Mouse (Mus musculus) kidney, postnatal 0 days (tissue): ENCODE results near the gene Il6ra. TPM values are rescaled to one million over a fixed set of nuclear protein-coding genes. Genes with fewer than 3 reads are reported as not detected.
A peak's percentile ranks its signal among the peaks of the same experiment; 100 is the strongest.

Source experiments
- ATAC-seq: fragments of 200-750 bp; cut with Nextera tagmentation; replicated peaks from 2 replicates; pipeline ENCODE4 v1.8.0; 2017; ENCODE audit warnings: low read depth, moderate number of reproducible peaks, moderate TSS enrichment, moderate library complexity; ENCODE audit not compliant: low FRiP score
- DNase-seq: peaks from one replicate; pipeline ENCODE4 v3.0.0-alpha.2; 2016; ENCODE audit warnings: low spot score
- H3K27ac ChIP-seq: fragments of 300-500 bp; sonication (generic); 2 replicates; pipeline ENCODE4 v1.5.1; 2014; ENCODE audit warnings: mild to moderate bottlenecking
- H3K27me3 ChIP-seq: fragments of 300-500 bp; sonication (generic); 2 replicates; pipeline ENCODE4 v1.6.1; 2014; ENCODE audit warnings: low read length, mixed read lengths; ENCODE audit not compliant: insufficient read depth
- H3K36me3 ChIP-seq: fragments of 300-500 bp; sonication (generic); 2 replicates; pipeline ENCODE4 v1.6.1; 2014; ENCODE audit warnings: low read length, mixed read lengths; ENCODE audit not compliant: insufficient read depth
- H3K4me1 ChIP-seq: fragments of 300-500 bp; sonication (generic); replicated peaks from 2 replicates; pipeline ENCODE4 v1.6.1; 2014; ENCODE audit warnings: antibody characterized with exemption, low read length, mixed read lengths; ENCODE audit not compliant: insufficient read depth
- H3K4me2 ChIP-seq: fragments of 300-500 bp; sonication (generic); 2 replicates; pipeline ENCODE4 v1.6.1; 2014; ENCODE audit warnings: mild to moderate bottlenecking, low read length, moderate library complexity, mixed read lengths
- H3K4me3 ChIP-seq: fragments of 300-500 bp; sonication (generic); replicated peaks from 2 replicates; pipeline ENCODE4 v1.5.1; 2014; ENCODE audit warnings: low read depth, low read length
- H3K9ac ChIP-seq: fragments of 300-500 bp; sonication (generic); 2 replicates; pipeline ENCODE4 v1.6.1; 2014; ENCODE audit warnings: low read depth, low read length
- H3K9me3 ChIP-seq: fragments of 300-500 bp; sonication (generic); replicated peaks from 2 replicates; pipeline ENCODE4 v1.6.1; 2016; ENCODE audit warnings: low read length, inconsistent platforms, mixed read lengths
- CTCF ChIP-seq: IDR thresholded peaks from 2 replicates; pipeline ENCODE4 v1.5.1; 2016; ENCODE audit warnings: antibody characterized with exemption, low read depth, mild to moderate bottlenecking, moderate library complexity
- WGBS: fragments of 180-500 bp; shearing (Covaris S2); extraction: QIAGEN DNeasy Blood & Tissue Kit; methylation state at CpG from one replicate; pipeline ENCODE4 v1.1.7; 2014; 5-methylcytosine and 5-hydroxymethylcytosine counted together
- polyA plus RNA-seq: library from polyadenylated mRNA; unstranded; fragments of >200 nt; fragmentation: Nextera tagmentation; extraction: Ambion mirVana; gene quantifications from 2 replicates; pipeline ENCODE4 v1.2.1, GENCODE M21; 2015

Gene Il6ra
- polyA plus RNA-seq, 1 experiment from 2014 or later: 1.7 TPM

DNA sequence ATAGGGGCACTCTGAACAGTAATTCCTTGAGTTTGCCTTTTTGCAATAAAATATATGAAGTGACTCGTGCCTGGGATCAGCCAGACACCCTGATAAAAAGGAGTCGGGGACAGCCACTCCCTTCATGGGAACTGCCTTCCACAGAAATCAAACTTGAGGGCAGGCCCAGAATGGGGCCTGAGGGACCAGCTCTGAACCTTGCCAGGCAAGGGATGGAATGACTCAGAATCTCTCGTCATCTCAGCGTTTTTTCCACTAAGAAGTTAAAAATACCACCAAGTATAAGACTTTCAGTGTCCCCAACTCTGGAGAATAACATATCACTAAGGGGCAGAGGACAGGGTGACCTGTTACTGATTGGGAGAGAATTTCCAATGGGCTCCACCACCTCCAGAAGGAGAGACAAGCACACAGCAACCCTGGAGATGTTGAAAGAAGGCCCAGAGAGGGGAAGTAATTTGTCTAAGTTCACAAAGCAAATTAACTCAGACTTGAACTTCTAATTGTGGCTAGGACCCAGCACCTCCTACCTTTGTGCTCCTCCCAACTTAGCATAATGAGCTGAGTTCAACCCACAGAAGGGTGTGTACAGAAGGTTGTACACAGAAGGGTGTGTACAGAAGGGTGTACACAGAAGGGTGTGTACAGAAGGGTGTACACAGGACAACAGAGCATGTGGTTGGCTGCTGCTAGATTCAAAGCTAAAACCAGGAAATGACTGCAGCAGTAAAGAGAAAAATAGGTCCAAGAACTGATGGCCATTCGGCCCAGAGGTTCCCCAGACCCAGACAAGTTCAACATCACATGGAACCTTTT, 32.8 kb downstream of the Il6ra start:
- no peaks in the 10 kb centered on the region for H3K4me1 ChIP-seq
- WGBS: 63% methylated on average over 5 of the region's 5 CpGs
- TF ChIP-seq CTCF: no peak
- H3K27ac ChIP-seq: no peak overlapping the region
- H3K9me3 ChIP-seq: no peaks in the 10 kb centered on the region
- H3K4me2 ChIP-seq: no peak overlapping the region
- no peak overlapping the region for H3K9ac ChIP-seq
- no peaks in the 10 kb centered on the region for H3K36me3 ChIP-seq
- ATAC-seq (no peak), DNase-seq (no peak)
- H3K27me3 ChIP-seq: no peaks in the 10 kb centered on the region
- no peak overlapping the region for H3K4me3 ChIP-seq

GRCm38 (mm10) chr3:89879326-89879725, 33.7 kb downstream of the Il6ra start:
- Histone ChIP-seq H3K27ac (no peak overlapping the region), H3K4me3 (no peak overlapping the region), H3K36me3 (no peaks in the 10 kb centered on the region), H3K27me3 (no peaks in the 10 kb centered on the region), H3K4me1 (no peaks in the 10 kb centered on the region), H3K9ac (no peak overlapping the region), H3K4me2 (no peak overlapping the region), H3K9me3 (no peaks in the 10 kb centered on the region)
- DNase-seq (no peak), ATAC-seq (no peak)
- 55% methylated on average over 3 of the region's 3 CpGs for WGBS
- no peak; the same call in 1 of the 2 replicates for TF ChIP-seq CTCF

GRCm38 (mm10) chr3:89878456-89878855, 34.5 kb downstream of the Il6ra start:
- Histone ChIP-seq H3K36me3 (no peaks in the 10 kb centered on the region), H3K4me3 (no peak overlapping the region), H3K27ac (no peak overlapping the region), H3K9ac (no peak overlapping the region), H3K27me3 (no peaks in the 10 kb centered on the region), H3K9me3 (no peaks in the 10 kb centered on the region), H3K4me2 (no peak overlapping the region), H3K4me1 (no peaks in the 10 kb centered on the region)
- TF ChIP-seq CTCF: no peak
- no peak for ATAC-seq
- 56% methylated on average over 3 of the region's 3 CpGs for WGBS
- DNase-seq: no peak

GRCm38 (mm10) chr3:89877129-89877528, 35.9 kb downstream of the Il6ra start:
- ATAC-seq: no peak
- Histone ChIP-seq H3K4me1 (no peaks in the 10 kb centered on the region), H3K4me3 (no peak overlapping the region), H3K27ac (no peak overlapping the region), H3K9ac (no peak overlapping the region), H3K27me3 (no peaks in the 10 kb centered on the region), H3K9me3 (no peaks in the 10 kb centered on the region; the same call in 1 of the 2 replicates), H3K36me3 (no peaks in the 10 kb centered on the region), H3K4me2 (no peak overlapping the region)
- no peak for TF ChIP-seq CTCF
- DNase-seq: no peak
- WGBS: 78% methylated on average over 8 of the region's 8 CpGs

GRCm38 (mm10) chr3:89876469-89876868, 36.5 kb downstream of the Il6ra start:
- Histone ChIP-seq H3K9me3 (no peaks in the 10 kb centered on the region; the same call in 1 of the 2 replicates), H3K36me3 (no peaks in the 10 kb centered on the region), H3K4me3 (no peak overlapping the region), H3K4me2 (no peak overlapping the region), H3K4me1 (no peaks in the 10 kb centered on the region), H3K9ac (no peak overlapping the region), H3K27me3 (no peaks in the 10 kb centered on the region), H3K27ac (no peak overlapping the region)
- no peak for ATAC-seq
- TF ChIP-seq CTCF: no peak
- no peak for DNase-seq
- WGBS: 70% methylated on average over 4 of the region's 4 CpGs

DNA sequence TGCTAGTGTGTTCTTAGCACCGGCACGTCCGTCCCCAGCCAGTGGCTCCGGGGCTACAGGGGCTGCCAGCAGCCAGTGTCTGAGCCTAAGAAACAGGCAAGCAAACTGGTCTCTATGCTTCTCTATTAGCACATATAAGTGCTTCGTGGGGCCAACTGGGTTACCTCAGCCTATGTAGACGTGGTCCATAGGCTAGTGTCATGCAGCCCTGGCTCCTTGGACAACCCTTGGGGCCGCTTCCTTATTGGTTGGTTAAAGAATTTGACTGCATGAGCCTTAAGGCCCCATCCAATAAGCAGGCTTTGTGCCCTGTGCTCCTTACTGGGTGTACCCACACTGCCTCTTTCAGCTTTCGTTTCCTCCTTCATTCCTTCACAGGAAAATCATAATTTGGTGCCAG, 37.2 kb downstream of the Il6ra start:
- 82% methylated on average over 8 of the region's 8 CpGs for WGBS
- H3K27me3 ChIP-seq: no peaks in the 10 kb centered on the region
- no peak for TF ChIP-seq CTCF
- no peaks in the 10 kb centered on the region for H3K36me3 ChIP-seq
- no peak overlapping the region for H3K27ac ChIP-seq
- no peak overlapping the region for H3K4me3 ChIP-seq
- DNase-seq (no peak), ATAC-seq (no peak)
- no peaks in the 10 kb centered on the region; the same call in 1 of the 2 replicates for H3K9me3 ChIP-seq
- H3K9ac ChIP-seq: no peak overlapping the region
- H3K4me1 ChIP-seq: peaks cover 6% of the 10 kb centered on the region
- no peak overlapping the region for H3K4me2 ChIP-seq

DNA sequence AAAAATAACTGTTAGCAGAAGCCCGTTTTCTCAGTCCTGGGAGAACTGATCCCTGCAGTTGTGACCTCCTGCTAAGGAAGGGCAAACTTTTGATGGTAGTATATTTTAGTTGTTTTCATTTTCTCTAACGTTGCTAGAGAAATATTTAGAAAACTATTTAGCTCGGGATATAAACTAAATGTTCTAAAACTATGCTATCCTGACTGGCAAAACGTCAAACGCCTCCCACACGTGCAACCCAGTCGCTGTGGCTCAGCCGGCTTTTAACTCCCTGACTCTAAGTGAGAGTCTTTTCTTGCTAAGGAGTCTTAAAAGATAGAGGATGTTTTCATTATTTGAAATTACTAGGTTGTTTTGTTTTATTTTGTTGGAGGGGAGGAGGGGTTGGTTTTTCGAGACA, 38.0 kb downstream of the Il6ra start:
- ATAC-seq: no peak
- no peak overlapping the region for H3K4me2 ChIP-seq
- H3K9ac ChIP-seq: no peak overlapping the region
- no peaks in the 10 kb centered on the region for H3K27me3 ChIP-seq
- H3K4me3 ChIP-seq: no peak overlapping the region
- peak; percentile 72 for DNase-seq
- H3K4me1 ChIP-seq: peaks cover 9% of the 10 kb centered on the region
- no peaks in the 10 kb centered on the region; the same call in 1 of the 2 replicates for H3K9me3 ChIP-seq
- no peak overlapping the region; the same call in 1 of the 2 replicates for H3K27ac ChIP-seq
- WGBS: 55% methylated on average over 9 of the region's 9 CpGs
- H3K36me3 ChIP-seq: no peaks in the 10 kb centered on the region
- no peak for TF ChIP-seq CTCF
